Mouse (Mus musculus): ENCODE measurements at regions not wholly inside any gene's neighbourhood (a gene's known extent, or its start where the extent isn't known, plus 50 kb on each side); places are given as distances from the start of the nearest gene placed in this dataset.

- no peak for ATAC-seq (ENCODE audit: insufficient read depth, low FRiP score, low TSS enrichment)
- Histone ChIP-seq H3K9me3 (ENCODE audit: control insufficient read depth, low read length) (no peaks in the 10 kb centered on the region), H3K36me3 (ENCODE audit: control insufficient read depth, insufficient read depth, low read length) (no peaks in the 10 kb centered on the region), H3K4me3 (ENCODE audit: low read depth, low read length) (no peak overlapping the region), H3K27ac (ENCODE audit: low read depth, low read length) (no peak overlapping the region), H3K9ac (ENCODE audit: low read length) (peak overlapping the region; percentile 71; the same call in 1 of the 2 replicates), H3K27me3 (ENCODE audit: control insufficient read depth, insufficient read depth, low read length) (no peaks in the 10 kb centered on the region), H3K4me1 (ENCODE audit: control insufficient read depth, insufficient read depth, low read length) (peaks cover 5% of the 10 kb centered on the region; the same call in 1 of the 2 replicates), H3K4me2 (ENCODE audit: low read depth) (peak overlapping the region; percentile 52; the same call in 1 of the 2 replicates)
- no peak for DNase-seq (ENCODE audit: low spot score)
Measured at GRCm38 (mm10) chr16:21311781-21312180, 107.2 kb downstream of the Ephb3 start.

- Histone ChIP-seq H3K36me3 (ENCODE audit: control insufficient read depth, insufficient read depth, low read length) (no peaks in the 10 kb centered on the region), H3K9ac (ENCODE audit: low read length) (no peak overlapping the region), H3K4me1 (ENCODE audit: control insufficient read depth, insufficient read depth, low read length) (no peaks in the 10 kb centered on the region; the same call in 1 of the 2 replicates), H3K9me3 (ENCODE audit: control insufficient read depth, low read length) (no peaks in the 10 kb centered on the region), H3K4me2 (ENCODE audit: low read depth) (no peak overlapping the region), H3K27ac (ENCODE audit: low read depth, low read length) (no peak overlapping the region), H3K27me3 (ENCODE audit: control insufficient read depth, insufficient read depth, low read length) (no peaks in the 10 kb centered on the region), H3K4me3 (ENCODE audit: low read depth, low read length) (no peak overlapping the region)
- DNase-seq (ENCODE audit: low spot score): no peak
- WGBS: 60% methylated on average over 6 of the region's 6 CpGs
- ATAC-seq (ENCODE audit: insufficient read depth, low FRiP score, low TSS enrichment): no peak
Measured at GRCm38 (mm10) chr16:21315751-21316151, 107.2 kb upstream of the Vps8 start.

- Histone ChIP-seq H3K9ac (ENCODE audit: low read length) (no peak overlapping the region), H3K4me2 (ENCODE audit: low read depth) (no peak overlapping the region), H3K4me3 (ENCODE audit: low read depth, low read length) (no peak overlapping the region), H3K36me3 (ENCODE audit: control insufficient read depth, insufficient read depth, low read length) (no peaks in the 10 kb centered on the region), H3K27me3 (ENCODE audit: control insufficient read depth, insufficient read depth, low read length) (no peaks in the 10 kb centered on the region), H3K27ac (ENCODE audit: low read depth, low read length) (no peak overlapping the region), H3K9me3 (ENCODE audit: control insufficient read depth, low read length) (no peaks in the 10 kb centered on the region), H3K4me1 (ENCODE audit: control insufficient read depth, insufficient read depth, low read length) (no peaks in the 10 kb centered on the region)
- ATAC-seq (ENCODE audit: insufficient read depth, low FRiP score, low TSS enrichment) (no peak), DNase-seq (ENCODE audit: low spot score) (no peak)
- WGBS: 84% methylated on average over 7 of the region's 7 CpGs
Measured at GRCm38 (mm10) chr16:21318009-21318639, 104.8 kb upstream of the Vps8 start.

- WGBS: 73% methylated on average over 9 of the region's 9 CpGs
- no peaks in the 10 kb centered on the region for H3K9me3 ChIP-seq (ENCODE audit: control insufficient read depth, low read length)
- ATAC-seq (ENCODE audit: insufficient read depth, low FRiP score, low TSS enrichment) (no peak), DNase-seq (ENCODE audit: low spot score) (no peak)
- no peak overlapping the region for H3K27ac ChIP-seq (ENCODE audit: low read depth, low read length)
- no peak overlapping the region for H3K9ac ChIP-seq (ENCODE audit: low read length)
- H3K4me3 ChIP-seq (ENCODE audit: low read depth, low read length): no peak overlapping the region
- no peaks in the 10 kb centered on the region for H3K36me3 ChIP-seq (ENCODE audit: control insufficient read depth, insufficient read depth, low read length)
- no peaks in the 10 kb centered on the region for H3K27me3 ChIP-seq (ENCODE audit: control insufficient read depth, insufficient read depth, low read length)
- no peaks in the 10 kb centered on the region for H3K4me1 ChIP-seq (ENCODE audit: control insufficient read depth, insufficient read depth, low read length)
- H3K4me2 ChIP-seq (ENCODE audit: low read depth): no peak overlapping the region
Measured at GRCm38 (mm10) chr16:21318640-21319365, 104.1 kb upstream of the Vps8 start.

- H3K9ac ChIP-seq (ENCODE audit: low read length): no peak overlapping the region
- H3K4me3 ChIP-seq (ENCODE audit: low read depth, low read length): no peak overlapping the region
- ATAC-seq (ENCODE audit: insufficient read depth, low FRiP score, low TSS enrichment): no peak
- H3K4me2 ChIP-seq (ENCODE audit: low read depth): no peak overlapping the region
- no peaks in the 10 kb centered on the region for H3K27me3 ChIP-seq (ENCODE audit: control insufficient read depth, insufficient read depth, low read length)
- no peaks in the 10 kb centered on the region for H3K36me3 ChIP-seq (ENCODE audit: control insufficient read depth, insufficient read depth, low read length)
- DNase-seq (ENCODE audit: low spot score): no peak
- H3K9me3 ChIP-seq (ENCODE audit: control insufficient read depth, low read length): no peaks in the 10 kb centered on the region
- H3K4me1 ChIP-seq (ENCODE audit: control insufficient read depth, insufficient read depth, low read length): no peaks in the 10 kb centered on the region
- no peak overlapping the region for H3K27ac ChIP-seq (ENCODE audit: low read depth, low read length)
- 76% methylated on average over 2 of the region's 2 CpGs for WGBS
Measured at GRCm38 (mm10) chr16:21320284-21320683, 102.6 kb upstream of the Vps8 start.

GRCm38 (mm10) chr16:21321188-21322070 lies 101.5 kb upstream of the Vps8 start:
- Histone ChIP-seq H3K36me3 (ENCODE audit: control insufficient read depth, insufficient read depth, low read length) (no peaks in the 10 kb centered on the region), H3K4me1 (ENCODE audit: control insufficient read depth, insufficient read depth, low read length) (no peaks in the 10 kb centered on the region), H3K27me3 (ENCODE audit: control insufficient read depth, insufficient read depth, low read length) (no peaks in the 10 kb centered on the region), H3K9me3 (ENCODE audit: control insufficient read depth, low read length) (no peaks in the 10 kb centered on the region), H3K4me2 (ENCODE audit: low read depth) (no peak overlapping the region), H3K27ac (ENCODE audit: low read depth, low read length) (no peak overlapping the region), H3K4me3 (ENCODE audit: low read depth, low read length) (no peak overlapping the region), H3K9ac (ENCODE audit: low read length) (no peak overlapping the region)
- ATAC-seq (ENCODE audit: insufficient read depth, low FRiP score, low TSS enrichment): no peak
- WGBS: 51% methylated on average over 18 of the region's 18 CpGs
- DNase-seq (ENCODE audit: low spot score): peak; percentile 52

GRCm38 (mm10) chr16:21322437-21322836 lies 100.5 kb upstream of the Vps8 start:
- DNase-seq (ENCODE audit: low spot score): no peak
- Histone ChIP-seq H3K36me3 (ENCODE audit: control insufficient read depth, insufficient read depth, low read length) (no peaks in the 10 kb centered on the region), H3K4me1 (ENCODE audit: control insufficient read depth, insufficient read depth, low read length) (no peaks in the 10 kb centered on the region), H3K9ac (ENCODE audit: low read length) (no peak overlapping the region), H3K27ac (ENCODE audit: low read depth, low read length) (no peak overlapping the region), H3K27me3 (ENCODE audit: control insufficient read depth, insufficient read depth, low read length) (no peaks in the 10 kb centered on the region), H3K9me3 (ENCODE audit: control insufficient read depth, low read length) (no peaks in the 10 kb centered on the region), H3K4me3 (ENCODE audit: low read depth, low read length) (no peak overlapping the region), H3K4me2 (ENCODE audit: low read depth) (no peak overlapping the region)
- WGBS: 64% methylated on average over 10 of the region's 10 CpGs
- ATAC-seq (ENCODE audit: insufficient read depth, low FRiP score, low TSS enrichment): no peak

- Histone ChIP-seq H3K4me3 (ENCODE audit: low read depth, low read length) (no peak overlapping the region), H3K27me3 (ENCODE audit: control insufficient read depth, insufficient read depth, low read length) (no peaks in the 10 kb centered on the region), H3K27ac (ENCODE audit: low read depth, low read length) (no peak overlapping the region), H3K4me2 (ENCODE audit: low read depth) (no peak overlapping the region), H3K9ac (ENCODE audit: low read length) (no peak overlapping the region), H3K36me3 (ENCODE audit: control insufficient read depth, insufficient read depth, low read length) (no peaks in the 10 kb centered on the region), H3K4me1 (ENCODE audit: control insufficient read depth, insufficient read depth, low read length) (no peaks in the 10 kb centered on the region), H3K9me3 (ENCODE audit: control insufficient read depth, low read length) (no peaks in the 10 kb centered on the region)
- no peak for DNase-seq (ENCODE audit: low spot score)
- no peak for ATAC-seq (ENCODE audit: insufficient read depth, low FRiP score, low TSS enrichment)
- WGBS: 82% methylated on average over 3 of the region's 3 CpGs
Measured at GRCm38 (mm10) chr16:21323446-21324034, 99.4 kb upstream of the Vps8 start.
